Comparison of ENCODE assay signal across 19 mouse cellular contexts in the genomic region with DNA sequence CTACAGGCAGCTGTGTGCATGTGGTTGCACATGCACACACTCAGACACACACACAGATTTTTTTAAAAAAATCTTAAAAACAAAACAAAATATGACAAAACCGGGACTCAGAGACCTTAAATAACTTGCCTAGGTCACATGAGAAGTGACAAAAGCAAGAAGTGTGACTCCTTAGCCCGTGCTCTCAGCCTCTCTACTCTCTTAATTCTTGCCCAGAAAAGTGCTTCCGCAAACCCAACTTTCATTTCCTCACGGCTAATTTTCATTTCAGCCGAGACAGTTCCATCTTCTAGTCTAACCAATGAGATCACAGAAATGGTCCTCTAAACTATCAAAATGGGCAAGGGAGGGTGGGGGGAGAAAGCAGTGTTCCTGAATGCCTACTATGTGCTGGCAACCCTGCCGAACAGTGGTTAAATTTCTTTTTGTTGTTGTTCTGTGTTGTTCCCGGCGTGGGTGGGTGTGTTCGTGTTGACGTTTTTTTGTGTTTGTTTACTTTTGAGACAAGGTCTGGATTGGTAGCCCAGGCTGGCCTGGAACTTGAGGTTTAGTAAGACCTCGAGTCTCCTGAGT. TPM values are rescaled to one million over a fixed set of nuclear protein-coding genes. Genes with fewer than 3 reads are reported as not detected.
A peak's percentile ranks its signal among the peaks of the same experiment; 100 is the strongest.
DNase-seq lines count a peak whose midpoint lies in the region; ATAC-seq and TF ChIP-seq lines count a peak whose summit lies in the region.
"Had no signal": no experiment of that assay in that cellular context is flagged by ENCODE, and none has a peak within 500 bp of the region (broad histone marks: within the 10 kb centered on the region; RNA-seq: fewer than 3 reads in every experiment).

No protein-coding gene starts in this region.

- H3K9me3 ChIP-seq in liver, embryonic 15.5 days (replicated peaks): no peaks in the 10 kb centered on the region
- H3K9me3 ChIP-seq in midbrain, embryonic 10.5 days (replicated peaks): no peaks in the 10 kb centered on the region
- H3K9me3 ChIP-seq: intestine, embryonic 15.5 days had no signal

- H3K4me3 ChIP-seq in liver, embryonic 15.5 days (replicated peaks): no peak overlapping the region
- no peak overlapping the region for H3K4me3 ChIP-seq in bone marrow, adult 2 months (replicated peaks; ENCODE audit: control insufficient read depth, low read depth, low read length)
- no peak overlapping the region for H3K4me3 ChIP-seq in midbrain, embryonic 10.5 days
- H3K4me3 ChIP-seq: heart, adult 2 months; intestine, embryonic 15.5 days had no signal

- no peak for TF ChIP-seq POLR2A in bone marrow, adult 2 months (IDR thresholded peaks at IDR 0.05; ENCODE audit: borderline replicate concordance, control insufficient read depth, low read depth, low read length)

- no peak for ATAC-seq in liver, embryonic 15.5 days (ENCODE audit: insufficient read depth)
- peak; percentile 57 for ATAC-seq in megakaryocyte, adult 5-6 weeks (ENCODE audit: poor library complexity, severe bottlenecking)
- ATAC-seq: forebrain, postnatal 0 days; intestine, embryonic 15.5 days had no signal

- H3K9ac ChIP-seq in liver, embryonic 15.5 days: no peak overlapping the region
- H3K9ac ChIP-seq: forebrain, postnatal 0 days; hindbrain, embryonic 14.5 days; intestine, embryonic 15.5 days had no signal

- no peaks in the 10 kb centered on the region for H3K27me3 ChIP-seq in liver, embryonic 15.5 days
- H3K27me3 ChIP-seq in midbrain, embryonic 10.5 days (ENCODE audit: low read depth, poor library complexity, severe bottlenecking): no peaks in the 10 kb centered on the region
- H3K27me3 ChIP-seq: intestine, embryonic 15.5 days had no signal

- no peaks in the 10 kb centered on the region; the same call in 1 of the 2 replicates for H3K4me1 ChIP-seq in liver, embryonic 15.5 days (replicated peaks)
- H3K4me1 ChIP-seq in bone marrow, adult 2 months (ENCODE audit: control insufficient read depth, insufficient read depth, low read length): no peaks in the 10 kb centered on the region; the same call in 1 of the 2 replicates
- H3K4me1 ChIP-seq in midbrain, embryonic 10.5 days: no peaks in the 10 kb centered on the region
- H3K4me1 ChIP-seq: intestine, embryonic 15.5 days had no signal

- WGBS in liver, embryonic 15.5 days (ENCODE audit: insufficient replicate concordance): 55% methylated on average over 11 of the region's 11 CpGs
- WGBS in bone marrow, adult 2 months: 52% methylated on average over 11 of the region's 11 CpGs
- 85% methylated on average over 11 of the region's 11 CpGs for WGBS in midbrain, embryonic 10.5 days

- H3K36me3 ChIP-seq in liver, embryonic 15.5 days (replicated peaks): no peaks in the 10 kb centered on the region
- no peaks in the 10 kb centered on the region for H3K36me3 ChIP-seq in midbrain, embryonic 10.5 days
- H3K36me3 ChIP-seq: intestine, embryonic 15.5 days had no signal

- H3K4me2 ChIP-seq in liver, embryonic 15.5 days: no peak overlapping the region
- H3K4me2 ChIP-seq: hindbrain, embryonic 14.5 days; intestine, embryonic 15.5 days had no signal

- H3K27ac ChIP-seq in liver, embryonic 15.5 days (replicated peaks): peak overlapping the region; percentile 20; the same call in 1 of the 2 replicates
- peak overlapping the region; percentile 90; the same call in 1 of the 2 replicates for H3K27ac ChIP-seq in bone marrow, adult 2 months (ENCODE audit: control insufficient read depth, insufficient read depth, low read depth, low read length, poor library complexity)
- H3K27ac ChIP-seq in midbrain, embryonic 10.5 days (replicated peaks): no peak overlapping the region
- H3K27ac ChIP-seq: heart, adult 2 months; hindbrain, embryonic 14.5 days; intestine, embryonic 15.5 days had no signal

- TF ChIP-seq CTCF in bone marrow, adult 2 months (IDR thresholded peaks at IDR 0.05; ENCODE audit: control insufficient read depth, insufficient read depth, low read length): no peak

- no peak for DNase-seq in liver
- DNase-seq in B cell, adult 2 months: peak; percentile 45 to 62
- DNase-seq in midbrain, embryonic 10.5 days (ENCODE audit: low spot score): no peak
- DNase-seq in right cerebral cortex, postnatal 4 days: no peak
- DNase-seq in frontal cortex, postnatal 10 days (ENCODE audit: low spot score in 2 of 2): no peak
- DNase-seq: adrenal gland, adult 2 months; cerebellum, adult 9-10 months; forebrain, postnatal 0 days; heart, postnatal 14 days; kidney, postnatal 10 days; midbrain, embryonic 14.5 days; right cerebral cortex, postnatal 14 days; thymus, adult 2 months had no signal

RNA-seq across cellular contexts. Expression of a gene that starts 5.3 kb away (rescaled TPM):
- polyA plus RNA-seq in liver, embryonic 15.5 days (2015; fragmentation: Nextera tagmentation; extraction: Ambion mirVana): 4.4 and 5.8 TPM in 2 replicates
- polyA plus RNA-seq in bone marrow, adult 2 months (2011; ENCODE audit: insufficient read depth, insufficient read length, low replicate concordance, missing spikeins): 39.0 and 158 TPM in 2 replicates
- total RNA-seq in megakaryocyte, adult 5-6 weeks (2015): 214 and 215 TPM in 2 replicates
- total RNA-seq in megakaryocyte, adult 5-6 weeks (2017): 103 and 121 TPM in 2 replicates
- 0.48 and 0.75 TPM in 2 replicates for polyA plus RNA-seq in midbrain, embryonic 10.5 days (2016; fragmentation: Nextera tagmentation; extraction: Ambion mirVana)

RNA-seq across cellular contexts. Expression of a gene that starts 27.7 kb away (rescaled TPM):
- 68.1 and 74.3 TPM in 2 replicates for polyA plus RNA-seq in liver, embryonic 15.5 days (2015; fragmentation: Nextera tagmentation; extraction: Ambion mirVana)
- 75.0 and 98.1 TPM in 2 replicates for polyA plus RNA-seq in bone marrow, adult 2 months (2011; ENCODE audit: insufficient read depth, insufficient read length, low replicate concordance, missing spikeins)
- 120 and 147 TPM in 2 replicates for total RNA-seq in megakaryocyte, adult 5-6 weeks (2015)
- total RNA-seq in megakaryocyte, adult 5-6 weeks (2017): 64.5 and 68.3 TPM in 2 replicates
- 138 and 153 TPM in 2 replicates for polyA plus RNA-seq in midbrain, embryonic 10.5 days (2016; fragmentation: Nextera tagmentation; extraction: Ambion mirVana)

RNA-seq across cellular contexts. Expression of a gene that starts 39.3 kb away (rescaled TPM):
- 1.6 and 1.9 TPM in 2 replicates for polyA plus RNA-seq in liver, embryonic 15.5 days (2015; fragmentation: Nextera tagmentation; extraction: Ambion mirVana)
- polyA plus RNA-seq in bone marrow, adult 2 months (2011; ENCODE audit: insufficient read depth, insufficient read length, low replicate concordance, missing spikeins): 1.3 and 8.2 TPM in 2 replicates
- 0.75 and 0.83 TPM in 2 replicates for total RNA-seq in megakaryocyte, adult 5-6 weeks (2015)
- 4.0 and 5.7 TPM in 2 replicates for total RNA-seq in megakaryocyte, adult 5-6 weeks (2017)
- 33.2 and 34.7 TPM in 2 replicates for polyA plus RNA-seq in midbrain, embryonic 10.5 days (2016; fragmentation: Nextera tagmentation; extraction: Ambion mirVana)

Comparison
In these comparisons a context has a peak if more than half of its experiments do, and no peak if none do; other contexts are left out.
1. DNase-seq: peak in B cell, adult 2 months (2 of 2); none in liver (single experiment), midbrain, embryonic 10.5 days (single experiment), right cerebral cortex, postnatal 4 days (single experiment) and frontal cortex, postnatal 10 days (0 of 2).